Mouse (Mus musculus): ENCODE data around the gene Cdk14. TPM values are rescaled to one million over a fixed set of nuclear protein-coding genes. Genes with fewer than 3 reads are reported as not detected.

The Cdk14 gene
- polyA plus RNA-seq, 1 experiment from 2014 or later: 14.4 TPM

- Histone ChIP-seq H3K4me2 (ENCODE audit: low read depth, low read length) (no peak overlapping the region), H3K27ac (ENCODE audit: low read length) (no peak overlapping the region), H3K9me3 (replicated peaks; ENCODE audit: control insufficient read depth, low read length) (no peaks in the 10 kb centered on the region), H3K9ac (ENCODE audit: low read length) (no peak overlapping the region), H3K4me3 (replicated peaks; ENCODE audit: low read length) (no peak overlapping the region), H3K27me3 (ENCODE audit: control insufficient read depth, insufficient read depth, low read length) (no peaks in the 10 kb centered on the region), H3K4me1 (ENCODE audit: control insufficient read depth, insufficient read depth, low read length) (no peaks in the 10 kb centered on the region), H3K36me3 (ENCODE audit: control insufficient read depth, insufficient read depth, low read length) (no peaks in the 10 kb centered on the region)
- 66% methylated on average over 4 of the region's 4 CpGs for WGBS
- ATAC-seq (ENCODE audit: insufficient read depth, low FRiP score): no peak
These were observed 363.8 kb downstream of the Cdk14 start for GRCm38 (mm10) chr5:5056102-5056883.

GRCm38 (mm10) chr5:5055494-5055893 lies 364.6 kb downstream of the Cdk14 start:
- Histone ChIP-seq H3K36me3 (ENCODE audit: control insufficient read depth, insufficient read depth, low read length) (no peaks in the 10 kb centered on the region), H3K4me1 (ENCODE audit: control insufficient read depth, insufficient read depth, low read length) (no peaks in the 10 kb centered on the region), H3K9ac (ENCODE audit: low read length) (no peak overlapping the region), H3K27ac (ENCODE audit: low read length) (no peak overlapping the region), H3K27me3 (ENCODE audit: control insufficient read depth, insufficient read depth, low read length) (no peaks in the 10 kb centered on the region), H3K4me2 (ENCODE audit: low read depth, low read length) (no peak overlapping the region), H3K9me3 (replicated peaks; ENCODE audit: control insufficient read depth, low read length) (no peaks in the 10 kb centered on the region), H3K4me3 (replicated peaks; ENCODE audit: low read length) (no peak overlapping the region)
- no peak for ATAC-seq (ENCODE audit: insufficient read depth, low FRiP score)
- 48% methylated on average over 1 of the region's 1 CpGs for WGBS

GRCm38 (mm10) chr5:5054270-5054669 lies 365.8 kb downstream of the Cdk14 start:
- no peaks in the 10 kb centered on the region for H3K27me3 ChIP-seq (ENCODE audit: control insufficient read depth, insufficient read depth, low read length)
- H3K9me3 ChIP-seq (replicated peaks; ENCODE audit: control insufficient read depth, low read length): no peaks in the 10 kb centered on the region
- H3K4me2 ChIP-seq (ENCODE audit: low read depth, low read length): no peak overlapping the region
- no peak for ATAC-seq (ENCODE audit: insufficient read depth, low FRiP score)
- H3K9ac ChIP-seq (ENCODE audit: low read length): no peak overlapping the region
- H3K4me1 ChIP-seq (ENCODE audit: control insufficient read depth, insufficient read depth, low read length): no peaks in the 10 kb centered on the region
- no peaks in the 10 kb centered on the region for H3K36me3 ChIP-seq (ENCODE audit: control insufficient read depth, insufficient read depth, low read length)
- no peak overlapping the region for H3K4me3 ChIP-seq (replicated peaks; ENCODE audit: low read length)
- no peak overlapping the region for H3K27ac ChIP-seq (ENCODE audit: low read length)
- WGBS: 48% methylated on average over 1 of the region's 1 CpGs

GRCm38 (mm10) chr5:5044326-5044725 lies 375.8 kb downstream of the Cdk14 start:
- Histone ChIP-seq H3K9me3 (replicated peaks; ENCODE audit: control insufficient read depth, low read length) (no peaks in the 10 kb centered on the region), H3K9ac (ENCODE audit: low read length) (no peak overlapping the region), H3K36me3 (ENCODE audit: control insufficient read depth, insufficient read depth, low read length) (no peaks in the 10 kb centered on the region), H3K27me3 (ENCODE audit: control insufficient read depth, insufficient read depth, low read length) (no peaks in the 10 kb centered on the region), H3K4me3 (replicated peaks; ENCODE audit: low read length) (no peak overlapping the region), H3K4me1 (ENCODE audit: control insufficient read depth, insufficient read depth, low read length) (no peaks in the 10 kb centered on the region), H3K4me2 (ENCODE audit: low read depth, low read length) (no peak overlapping the region), H3K27ac (ENCODE audit: low read length) (no peak overlapping the region)
- no peak for ATAC-seq (ENCODE audit: insufficient read depth, low FRiP score)
- 76% methylated on average over 5 of the region's 5 CpGs for WGBS

GRCm38 (mm10) chr5:5042735-5043134 lies 377.4 kb downstream of the Cdk14 start:
- H3K4me3 ChIP-seq (replicated peaks; ENCODE audit: low read length): no peak overlapping the region
- no peak for ATAC-seq (ENCODE audit: insufficient read depth, low FRiP score)
- H3K27ac ChIP-seq (ENCODE audit: low read length): no peak overlapping the region
- no peaks in the 10 kb centered on the region for H3K27me3 ChIP-seq (ENCODE audit: control insufficient read depth, insufficient read depth, low read length)
- no peak overlapping the region for H3K9ac ChIP-seq (ENCODE audit: low read length)
- no peak overlapping the region for H3K4me2 ChIP-seq (ENCODE audit: low read depth, low read length)
- WGBS: 88% methylated on average over 1 of the region's 1 CpGs
- no peaks in the 10 kb centered on the region for H3K36me3 ChIP-seq (ENCODE audit: control insufficient read depth, insufficient read depth, low read length)
- no peaks in the 10 kb centered on the region for H3K9me3 ChIP-seq (replicated peaks; ENCODE audit: control insufficient read depth, low read length)
- H3K4me1 ChIP-seq (ENCODE audit: control insufficient read depth, insufficient read depth, low read length): no peaks in the 10 kb centered on the region

- H3K4me1 ChIP-seq (ENCODE audit: control insufficient read depth, insufficient read depth, low read length): no peaks in the 10 kb centered on the region
- H3K4me2 ChIP-seq (ENCODE audit: low read depth, low read length): no peak overlapping the region
- WGBS: 63% methylated on average over 4 of the region's 4 CpGs
- no peaks in the 10 kb centered on the region for H3K36me3 ChIP-seq (ENCODE audit: control insufficient read depth, insufficient read depth, low read length)
- no peak for ATAC-seq (ENCODE audit: insufficient read depth, low FRiP score)
- H3K4me3 ChIP-seq (replicated peaks; ENCODE audit: low read length): no peak overlapping the region
- H3K27me3 ChIP-seq (ENCODE audit: control insufficient read depth, insufficient read depth, low read length): no peaks in the 10 kb centered on the region
- H3K9me3 ChIP-seq (replicated peaks; ENCODE audit: control insufficient read depth, low read length): no peaks in the 10 kb centered on the region
- no peak overlapping the region for H3K27ac ChIP-seq (ENCODE audit: low read length)
- no peak overlapping the region for H3K9ac ChIP-seq (ENCODE audit: low read length)
These were observed 378.6 kb downstream of the Cdk14 start for GRCm38 (mm10) chr5:5041480-5041879.

GRCm38 (mm10) chr5:5039700-5040284 lies 380.3 kb downstream of the Cdk14 start:
- Histone ChIP-seq H3K4me1 (ENCODE audit: control insufficient read depth, insufficient read depth, low read length) (no peaks in the 10 kb centered on the region), H3K4me2 (ENCODE audit: low read depth, low read length) (no peak overlapping the region), H3K36me3 (ENCODE audit: control insufficient read depth, insufficient read depth, low read length) (no peaks in the 10 kb centered on the region), H3K9me3 (replicated peaks; ENCODE audit: control insufficient read depth, low read length) (no peaks in the 10 kb centered on the region), H3K4me3 (replicated peaks; ENCODE audit: low read length) (no peak overlapping the region), H3K9ac (ENCODE audit: low read length) (no peak overlapping the region), H3K27me3 (ENCODE audit: control insufficient read depth, insufficient read depth, low read length) (no peaks in the 10 kb centered on the region), H3K27ac (ENCODE audit: low read length) (no peak overlapping the region)
- ATAC-seq (ENCODE audit: insufficient read depth, low FRiP score): no peak
- WGBS: 58% methylated on average over 4 of the region's 4 CpGs

- Histone ChIP-seq H3K4me1 (ENCODE audit: control insufficient read depth, insufficient read depth, low read length) (no peaks in the 10 kb centered on the region), H3K36me3 (ENCODE audit: control insufficient read depth, insufficient read depth, low read length) (no peaks in the 10 kb centered on the region), H3K27ac (ENCODE audit: low read length) (no peak overlapping the region), H3K9ac (ENCODE audit: low read length) (no peak overlapping the region), H3K9me3 (replicated peaks; ENCODE audit: control insufficient read depth, low read length) (no peaks in the 10 kb centered on the region), H3K4me3 (replicated peaks; ENCODE audit: low read length) (no peak overlapping the region), H3K27me3 (ENCODE audit: control insufficient read depth, insufficient read depth, low read length) (no peaks in the 10 kb centered on the region), H3K4me2 (ENCODE audit: low read depth, low read length) (no peak overlapping the region)
- ATAC-seq (ENCODE audit: insufficient read depth, low FRiP score): no peak
- 82% methylated on average over 5 of the region's 5 CpGs for WGBS
These were observed 386.7 kb downstream of the Cdk14 start for GRCm38 (mm10) chr5:5033445-5033844.

GRCm38 (mm10) chr5:5032847-5033246 lies 387.3 kb downstream of the Cdk14 start:
- no peaks in the 10 kb centered on the region for H3K4me1 ChIP-seq (ENCODE audit: control insufficient read depth, insufficient read depth, low read length)
- H3K4me3 ChIP-seq (replicated peaks; ENCODE audit: low read length): no peak overlapping the region
- no peaks in the 10 kb centered on the region for H3K27me3 ChIP-seq (ENCODE audit: control insufficient read depth, insufficient read depth, low read length)
- H3K9ac ChIP-seq (ENCODE audit: low read length): no peak overlapping the region
- WGBS: 74% methylated on average over 6 of the region's 6 CpGs
- H3K36me3 ChIP-seq (ENCODE audit: control insufficient read depth, insufficient read depth, low read length): no peaks in the 10 kb centered on the region
- no peak overlapping the region for H3K4me2 ChIP-seq (ENCODE audit: low read depth, low read length)
- no peaks in the 10 kb centered on the region for H3K9me3 ChIP-seq (replicated peaks; ENCODE audit: control insufficient read depth, low read length)
- no peak overlapping the region for H3K27ac ChIP-seq (ENCODE audit: low read length)
- no peak for ATAC-seq (ENCODE audit: insufficient read depth, low FRiP score)

All from stomach, embryonic 16.5 days (tissue).